Mouse (Mus musculus) large intestine, adult 2 months (tissue): ENCODE data around the gene Slco2a1. TPM values are rescaled to one million over a fixed set of nuclear protein-coding genes. Genes with fewer than 3 reads are reported as not detected.
A peak's percentile ranks its signal among the peaks of the same experiment; 100 is the strongest.

Experiments
- DNase-seq: peaks from one replicate; pipeline ENCODE4 v3.0.0-alpha.2; 2012; ENCODE audit warnings: low read depth, low spot score
- WGBS: fragments of 180-500 bp; shearing (Covaris S2); methylation state at CpG from one replicate; pipeline ENCODE4 v1.1.7; 2018; 5-methylcytosine and 5-hydroxymethylcytosine counted together
- polyA plus RNA-seq: library from polyadenylated mRNA; depleted of rRNA; stranded (reverse); fragments of >200 nt; gene quantifications from 2 replicates; pipeline ENCODE4 v1.2.3, GENCODE M21; 2012

Slco2a1 gene
- polyA plus RNA-seq, 1 experiment, result 22.1 TPM

- 91% methylated on average over 5 of the region's 5 CpGs for WGBS
- DNase-seq, result no peak
Observed at GRCm38 (mm10) chr9:102980420-102980819, 8.1 kb upstream of the Slco2a1 start.

- WGBS, result 60% methylated on average over 2 of the region's 2 CpGs
- no peak for DNase-seq
Observed at GRCm38 (mm10) chr9:102981791-102982190, 6.7 kb upstream of the Slco2a1 start.

- DNase-seq, result no peak
- WGBS, result 83% methylated on average over 3 of the region's 3 CpGs
Observed at GRCm38 (mm10) chr9:102982376-102982775, 6.1 kb upstream of the Slco2a1 start.

- WGBS, result 84% methylated on average over 1 of the region's 1 CpGs
- DNase-seq, result no peak
Observed at GRCm38 (mm10) chr9:102985111-102985510, 3.4 kb upstream of the Slco2a1 start.

GRCm38 (mm10) chr9:102985939-102986338 lies 2.6 kb upstream of the Slco2a1 start:
- no peak for DNase-seq

GRCm38 (mm10) chr9:102990306-102991133 lies 2.0 kb downstream of the Slco2a1 start:
- DNase-seq, result no peak
- 64% methylated on average over 6 of the region's 6 CpGs for WGBS

More at GRCm38 (mm10) chr9:102985939-102986338, 2.6 kb upstream of the Slco2a1 start:
- 55% methylated on average over 4 of the region's 4 CpGs for WGBS

- DNase-seq, result no peak
- 89% methylated on average over 4 of the region's 4 CpGs for whole genome bisulfite sequencing
Observed at GRCm38 (mm10) chr9:102991134-102991406, 2.6 kb downstream of the Slco2a1 start.

- WGBS, result 78% methylated on average over 6 of the region's 6 CpGs
- DNase-seq, result no peak
Observed at GRCm38 (mm10) chr9:102992877-102993276, 4.4 kb downstream of the Slco2a1 start.

- 62% methylated on average over 5 of the region's 5 CpGs for WGBS
- DNase-seq, result no peak
Observed at GRCm38 (mm10) chr9:102993764-102994163, 5.3 kb downstream of the Slco2a1 start.

GRCm38 (mm10) chr9:102995800-102996635 lies 7.5 kb downstream of the Slco2a1 start:
- peak; percentile 67 for DNase-seq
- 37% methylated on average over 12 of the region's 12 CpGs for WGBS

- WGBS, result 95% methylated on average over 7 of the region's 7 CpGs
- DNase-seq, result no peak
Observed at GRCm38 (mm10) chr9:103000384-103000783, 11.9 kb downstream of the Slco2a1 start.

- WGBS, result 62% methylated on average over 6 of the region's 6 CpGs
- DNase-seq, result no peak
Observed at GRCm38 (mm10) chr9:103004343-103004742, 15.8 kb downstream of the Slco2a1 start.

- 4% methylated on average over 15 of the region's 15 CpGs for WGBS
- DNase-seq, result peak; percentile 70
Observed at GRCm38 (mm10) chr9:103007699-103008078, 19.2 kb downstream of the Slco2a1 start.

- DNase-seq, result no peak
- WGBS, result 2% methylated on average over 50 of the region's 50 CpGs
Observed at GRCm38 (mm10) chr9:103008079-103008855, 19.8 kb downstream of the Slco2a1 start.

GRCm38 (mm10) chr9:103010161-103010560 lies 21.6 kb downstream of the Slco2a1 start:
- WGBS, result 53% methylated on average over 3 of the region's 3 CpGs
- DNase-seq, result no peak

- DNase-seq, result no peak
Observed at GRCm38 (mm10) chr9:103013366-103013765, 24.9 kb downstream of the Slco2a1 start.

GRCm38 (mm10) chr9:103014686-103015085 lies 26.2 kb downstream of the Slco2a1 start:
- WGBS, result 48% methylated on average over 12 of the region's 12 CpGs
- DNase-seq, result no peak

More at GRCm38 (mm10) chr9:103013366-103013765, 24.9 kb downstream of the Slco2a1 start:
- WGBS, result 11% methylated on average over 5 of the region's 5 CpGs

- 83% methylated on average over 4 of the region's 4 CpGs for WGBS
- DNase-seq, result no peak
Observed at GRCm38 (mm10) chr9:103024116-103024515, 35.6 kb downstream of the Slco2a1 start.

- WGBS, result 77% methylated on average over 11 of the region's 11 CpGs
- no peak for DNase-seq
Observed at GRCm38 (mm10) chr9:103027150-103027889, 38.8 kb downstream of the Slco2a1 start.
